Mouse (Mus musculus): Measurements from ENCODE around the gene Vsir.
A peak's percentile ranks its signal among the peaks of the same experiment; 100 is the strongest.

The Vsir gene

GRCm38 (mm10) chr10:60388332-60388731 lies 41.7 kb downstream of the Vsir start:
- no peak for DNase-seq (ENCODE audit: low spot score in 2 of 2)

- no peak for DNase-seq (ENCODE audit: low spot score in 2 of 2)
Observed at GRCm38 (mm10) chr10:60389447-60389865, 42.8 kb downstream of the Vsir start.

GRCm38 (mm10) chr10:60390177-60390903 lies 43.7 kb downstream of the Vsir start:
- no peak for DNase-seq (ENCODE audit: low spot score in 2 of 2)

GRCm38 (mm10) chr10:60390904-60391420 lies 44.3 kb downstream of the Vsir start:
- no peak for DNase-seq (ENCODE audit: low spot score in 2 of 2)

- no peak for DNase-seq (ENCODE audit: low spot score in 2 of 2)
Observed at GRCm38 (mm10) chr10:60391661-60392060, 45.0 kb downstream of the Vsir start.

GRCm38 (mm10) chr10:60394936-60395335 lies 48.3 kb downstream of the Vsir start:
- DNase-seq (ENCODE audit: low spot score in 2 of 2) = no peak

GRCm38 (mm10) chr10:60395605-60396004 lies 49.0 kb downstream of the Vsir start:
- no peak for DNase-seq (ENCODE audit: low spot score in 2 of 2)

GRCm38 (mm10) chr10:60398051-60398814 lies 51.6 kb downstream of the Vsir start:
- no peak for DNase-seq (ENCODE audit: low spot score in 2 of 2)

GRCm38 (mm10) chr10:60399449-60399848 lies 52.8 kb downstream of the Vsir start, which contains the start of gene Gm17455:
Gene Gm17455, plus strand, starts transcription at chr10:60399726.
- no peak for DNase-seq (ENCODE audit: low spot score in 2 of 2)

- DNase-seq (ENCODE audit: low spot score in 2 of 2) = no peak
Observed at GRCm38 (mm10) chr10:60400507-60401295, 54.0 kb downstream of the Vsir start.

- DNase-seq (ENCODE audit: low spot score in 2 of 2) = peak; percentile 32 to 64
Observed at GRCm38 (mm10) chr10:60405460-60406177, 59.0 kb downstream of the Vsir start.

GRCm38 (mm10) chr10:60407831-60408230 lies 61.2 kb downstream of the Vsir start:
- DNase-seq (ENCODE audit: low spot score in 2 of 2) = peak in 1 of 2 experiments; percentile 61

GRCm38 (mm10) chr10:60411794-60412193 lies 65.1 kb downstream of the Vsir start:
- DNase-seq (ENCODE audit: low spot score in 2 of 2) = no peak

GRCm38 (mm10) chr10:60413756-60414155 lies 67.1 kb downstream of the Vsir start:
- no peak for DNase-seq (ENCODE audit: low spot score in 2 of 2)

GRCm38 (mm10) chr10:60417041-60417440 lies 70.4 kb downstream of the Vsir start:
- DNase-seq (ENCODE audit: low spot score in 2 of 2) = no peak

GRCm38 (mm10) chr10:60418137-60418536 lies 71.5 kb downstream of the Vsir start:
- DNase-seq (ENCODE audit: low spot score in 2 of 2) = peak; percentile 47 to 65

GRCm38 (mm10) chr10:60419624-60420023 lies 73.0 kb downstream of the Vsir start:
- no peak for DNase-seq (ENCODE audit: low spot score in 2 of 2)
